ENCODE assay signal across 16 mouse cellular contexts in the genomic region with DNA sequence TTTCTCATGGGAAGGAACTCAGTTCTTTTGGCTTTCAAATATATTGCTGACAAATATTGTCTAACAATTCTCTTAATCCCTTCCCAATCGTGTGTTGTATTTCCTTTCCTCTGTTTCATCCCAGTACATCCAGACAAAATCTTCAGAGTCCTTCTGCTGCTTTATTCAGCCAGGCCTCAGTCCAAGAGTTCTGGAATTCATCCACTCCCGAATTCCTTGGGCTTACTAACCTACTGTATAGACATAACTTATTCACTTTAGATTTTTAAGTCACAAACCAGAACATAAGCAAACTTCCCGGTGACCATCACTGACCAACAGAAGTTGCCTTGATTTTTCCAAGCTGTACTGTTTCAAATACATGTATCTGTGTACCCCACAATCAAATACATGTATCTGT.
"Had no signal": no experiment of that assay in that cellular context is flagged by ENCODE, and none has a peak within 500 bp of the region (broad histone marks: within the 10 kb centered on the region; RNA-seq: fewer than 3 reads in every experiment).

No protein-coding gene starts in this region.

- H3K4me3 ChIP-seq: neural tube, embryonic 12.5 days; neural tube, embryonic 13.5 days; neural tube, embryonic 15.5 days; stomach, embryonic 15.5 days had no signal

- H3K4me1 ChIP-seq: neural tube, embryonic 12.5 days had no signal

- H3K27ac ChIP-seq: neural tube, embryonic 12.5 days; neural tube, embryonic 13.5 days; neural tube, embryonic 15.5 days; stomach, embryonic 15.5 days; stomach, postnatal 0 days had no signal

- H3K9ac ChIP-seq: neural tube, embryonic 12.5 days; neural tube, embryonic 13.5 days; neural tube, embryonic 15.5 days; stomach, embryonic 15.5 days had no signal

- DNase-seq: retina, postnatal 1 day; right cerebral cortex, adult 18-20 months; right cerebral cortex, postnatal 14 days; right cerebral cortex, postnatal 25 days; spleen, adult 18-20 months; thymus, adult 18-20 months; thymus, adult 2 months; thymus, postnatal 14 days; thymus, postnatal 25 days; thymus, postnatal 36 days; thymus, postnatal 4 days had no signal

- H3K4me2 ChIP-seq: neural tube, embryonic 12.5 days; neural tube, embryonic 13.5 days; neural tube, embryonic 15.5 days; stomach, embryonic 15.5 days had no signal

- H3K9me3 ChIP-seq: neural tube, embryonic 12.5 days; neural tube, embryonic 13.5 days; neural tube, embryonic 15.5 days; stomach, embryonic 15.5 days had no signal

- H3K27me3 ChIP-seq: neural tube, embryonic 12.5 days; neural tube, embryonic 13.5 days; neural tube, embryonic 15.5 days; stomach, embryonic 15.5 days had no signal

- H3K36me3 ChIP-seq: neural tube, embryonic 12.5 days; neural tube, embryonic 13.5 days; neural tube, embryonic 15.5 days; stomach, embryonic 15.5 days had no signal
